Mouse (Mus musculus) hindbrain, postnatal 0 days (tissue): ENCODE data around the gene Megf8. TPM values are rescaled to one million over a fixed set of nuclear protein-coding genes. Genes with fewer than 3 reads are reported as not detected.
A peak's percentile ranks its signal among the peaks of the same experiment; 100 is the strongest.

Source experiments
- ATAC-seq: fragments of 200-750 bp; cut with Nextera tagmentation; 2 replicates; pipeline ENCODE4 v1.8.0; 2017; ENCODE audit warnings: mild to moderate bottlenecking, moderate TSS enrichment, moderate library complexity
- DNase-seq: peaks from one replicate; pipeline ENCODE4 v3.0.0-alpha.2; 2015; ENCODE audit warnings: low spot score
- H3K27ac ChIP-seq: fragments of 300-500 bp; sonication (generic); 2 replicates; pipeline ENCODE4 v1.5.1; 2014; ENCODE audit warnings: mild to moderate bottlenecking
- H3K27me3 ChIP-seq: fragments of 300-500 bp; sonication (generic); 2 replicates; pipeline ENCODE4 v1.6.1; 2014; ENCODE audit warnings: low read length, mixed read lengths; ENCODE audit not compliant: insufficient read depth
- H3K36me3 ChIP-seq: fragments of 300-500 bp; sonication (generic); 2 replicates; pipeline ENCODE4 v1.6.1; 2014; ENCODE audit warnings: low read length, mixed read lengths; ENCODE audit not compliant: insufficient read depth
- H3K4me1 ChIP-seq: fragments of 300-500 bp; sonication (generic); 2 replicates; pipeline ENCODE4 v1.6.1; 2014; ENCODE audit warnings: antibody characterized with exemption, low read length, mixed read lengths; ENCODE audit not compliant: insufficient read depth
- H3K4me2 ChIP-seq: fragments of 300-500 bp; sonication (generic); 2 replicates; pipeline ENCODE4 v1.6.1; 2014; ENCODE audit warnings: low read depth, mild to moderate bottlenecking, low read length, moderate library complexity, mixed read lengths
- H3K4me3 ChIP-seq: fragments of 300-500 bp; sonication (generic); 2 replicates; pipeline ENCODE4 v1.5.1; 2014; ENCODE audit warnings: low read length
- H3K9ac ChIP-seq: fragments of 300-500 bp; sonication (generic); replicated peaks from 2 replicates; pipeline ENCODE4 v1.6.1; 2014; ENCODE audit warnings: mild to moderate bottlenecking, low read length, moderate library complexity, mixed read lengths
- H3K9me3 ChIP-seq: fragments of 300-500 bp; sonication (generic); 2 replicates; pipeline ENCODE4 v1.6.1; 2016; ENCODE audit warnings: low read length, mixed read lengths
- CTCF ChIP-seq: IDR thresholded peaks from 2 replicates; pipeline ENCODE4 v1.5.1; 2016; ENCODE audit warnings: antibody characterized with exemption, control low read depth, low read depth
- WGBS: fragments of 180-500 bp; shearing (Covaris S2); extraction: QIAGEN DNeasy Blood & Tissue Kit; methylation state at CpG from one replicate; pipeline ENCODE4 v1.1.7; 2014; 5-methylcytosine and 5-hydroxymethylcytosine counted together
- polyA plus RNA-seq: library from polyadenylated mRNA; unstranded; fragments of >200 nt; fragmentation: Nextera tagmentation; extraction: Ambion mirVana; gene quantifications from 2 replicates; pipeline ENCODE4 v1.2.1, GENCODE M21; 2015
- total RNA-seq: library from RNA; depleted of rRNA; stranded (reverse); fragments of >200 nt; gene quantifications from 2 replicates; pipeline ENCODE4 v1.2.3, GENCODE M21; 2014

Megf8 gene
- total and polyA plus RNA-seq, 2 experiments from 2014 or later, result 14.8 to 105 TPM

- no peak overlapping the region for H3K9ac ChIP-seq
- peak; percentile 42; the same call in 1 of the 2 replicates for TF ChIP-seq CTCF
- no peak overlapping the region for H3K4me3 ChIP-seq
- H3K4me2 ChIP-seq, result no peak overlapping the region
- DNase-seq (no peak), ATAC-seq (no peak)
- no peaks in the 10 kb centered on the region for H3K27me3 ChIP-seq
- peaks cover 2% of the 10 kb centered on the region; the same call in 1 of the 2 replicates for H3K4me1 ChIP-seq
- no peak overlapping the region for H3K27ac ChIP-seq
- H3K36me3 ChIP-seq, result peaks cover 87% of the 10 kb centered on the region
- WGBS, result 90% methylated on average over 3 of the region's 3 CpGs
- no peaks in the 10 kb centered on the region for H3K9me3 ChIP-seq
These were observed 27.0 kb upstream of the Megf8 start for GRCm38 (mm10) chr7:25289925-25290324.

DNA sequence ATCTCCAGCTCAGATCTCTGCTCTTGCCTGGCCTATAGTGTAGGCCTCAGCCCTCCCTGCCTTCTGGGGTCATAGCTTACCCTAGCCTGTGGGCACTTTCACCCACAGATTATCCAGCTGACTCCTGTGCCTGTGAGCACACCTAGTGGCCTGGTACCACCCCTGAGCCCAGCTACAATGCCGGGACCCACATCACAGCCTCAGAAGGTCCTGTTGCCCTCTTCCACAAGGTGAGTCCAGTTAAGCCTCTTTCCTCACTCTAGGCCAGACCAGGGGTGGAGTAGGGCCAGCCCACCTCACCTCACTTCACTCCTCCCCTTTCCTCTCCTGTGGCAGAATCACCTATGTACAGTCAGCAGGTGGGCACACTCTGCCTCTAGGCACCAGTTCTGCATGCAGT, 26.5 kb upstream of the Megf8 start:
- no peaks in the 10 kb centered on the region for H3K4me1 ChIP-seq
- H3K4me2 ChIP-seq, result no peak overlapping the region
- DNase-seq (no peak), ATAC-seq (no peak)
- peaks cover 91% of the 10 kb centered on the region for H3K36me3 ChIP-seq
- no peaks in the 10 kb centered on the region for H3K27me3 ChIP-seq
- WGBS, result 95% methylated on average over 1 of the region's 1 CpGs
- no peak overlapping the region for H3K9ac ChIP-seq
- no peaks in the 10 kb centered on the region for H3K9me3 ChIP-seq
- no peak overlapping the region for H3K27ac ChIP-seq
- TF ChIP-seq CTCF, result no peak
- no peak overlapping the region for H3K4me3 ChIP-seq

DNA sequence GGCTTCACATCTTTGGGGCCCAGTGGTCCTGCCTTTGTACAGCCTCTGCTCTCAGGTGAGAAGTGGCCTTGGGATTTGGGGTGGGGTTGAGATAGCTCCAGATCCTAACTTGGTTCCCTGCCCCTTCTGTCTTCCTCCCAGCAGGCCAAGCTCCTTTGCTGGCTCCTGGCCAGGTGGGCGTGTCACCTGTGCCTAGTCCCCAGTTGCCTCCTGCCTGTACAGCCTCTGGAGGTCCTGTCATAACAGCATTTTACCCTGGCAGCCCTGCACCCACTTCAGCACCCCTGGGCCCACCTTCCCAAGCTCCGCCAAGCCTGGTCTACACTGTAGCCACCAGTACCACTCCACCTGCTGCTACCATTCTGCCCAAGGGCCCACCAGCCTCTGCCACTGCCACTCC, 26.1 kb upstream of the Megf8 start:
- Histone ChIP-seq H3K9ac (no peak overlapping the region), H3K4me2 (no peak overlapping the region), H3K27me3 (no peaks in the 10 kb centered on the region), H3K36me3 (peaks cover 86% of the 10 kb centered on the region), H3K27ac (no peak overlapping the region), H3K4me3 (no peak overlapping the region), H3K9me3 (no peaks in the 10 kb centered on the region), H3K4me1 (peaks cover 2% of the 10 kb centered on the region; the same call in 1 of the 2 replicates)
- ATAC-seq (no peak), DNase-seq (peak; percentile 26)
- TF ChIP-seq CTCF, result no peak
- 74% methylated on average over 2 of the region's 2 CpGs for WGBS

DNA sequence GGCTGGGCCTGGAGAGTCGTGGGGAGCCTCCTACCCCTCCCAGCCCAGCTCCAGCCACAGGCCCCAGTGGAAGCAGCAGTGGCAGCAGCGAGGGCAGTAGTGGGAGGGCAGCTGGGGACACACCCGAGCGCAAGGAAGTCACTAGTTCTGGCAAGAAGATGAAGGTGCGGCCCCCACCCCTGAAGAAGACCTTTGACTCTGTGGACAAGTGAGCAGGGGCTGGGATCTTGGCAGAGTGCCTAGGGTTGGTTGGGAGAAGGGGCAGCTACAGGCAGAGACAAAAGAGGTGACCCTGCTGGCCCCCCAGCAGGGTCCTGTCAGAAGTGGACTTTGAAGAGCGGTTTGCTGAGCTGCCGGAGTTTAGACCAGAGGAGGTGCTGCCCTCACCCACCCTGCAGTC, 24.9 kb upstream of the Megf8 start:
- ATAC-seq (no peak), DNase-seq (no peak)
- Histone ChIP-seq H3K36me3 (peaks cover 74% of the 10 kb centered on the region), H3K4me3 (no peak overlapping the region), H3K27ac (no peak overlapping the region), H3K4me2 (no peak overlapping the region), H3K9ac (no peak overlapping the region), H3K4me1 (peaks cover 11% of the 10 kb centered on the region; the same call in 1 of the 2 replicates), H3K27me3 (no peaks in the 10 kb centered on the region), H3K9me3 (no peaks in the 10 kb centered on the region)
- no peak for TF ChIP-seq CTCF
- 42% methylated on average over 7 of the region's 7 CpGs for WGBS

DNA sequence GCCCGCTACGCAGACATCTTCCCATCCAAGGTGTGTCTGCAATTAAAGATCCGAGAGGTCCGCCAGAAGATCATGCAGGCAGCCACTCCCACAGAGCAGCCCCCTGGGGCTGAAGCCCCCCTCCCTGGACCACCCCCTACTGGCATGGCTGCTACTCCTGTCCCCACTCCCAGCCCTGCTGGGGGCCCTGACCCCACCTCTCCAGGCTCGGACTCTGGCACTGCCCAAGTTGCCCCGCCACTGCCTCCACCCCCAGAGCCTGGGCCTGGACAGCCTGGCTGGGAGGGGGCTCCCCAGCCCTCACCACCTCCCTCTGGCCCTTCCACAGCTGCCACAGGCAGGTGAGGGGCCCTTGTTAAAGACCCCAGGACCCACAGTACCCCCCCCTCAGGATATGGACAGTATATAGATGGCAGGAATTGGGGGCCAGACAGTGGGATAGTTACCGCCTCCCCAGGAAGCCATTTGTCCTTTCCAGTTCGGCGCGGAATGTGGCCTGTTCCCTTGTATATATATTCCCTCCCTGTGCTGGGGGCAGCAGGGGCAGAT, 23.7 kb upstream of the Megf8 start:
- 69% methylated on average over 10 of the region's 10 CpGs for WGBS
- DNase-seq (no peak), ATAC-seq (no peak)
- no peaks in the 10 kb centered on the region for H3K27me3 ChIP-seq
- no peak overlapping the region for H3K4me2 ChIP-seq
- no peak overlapping the region for H3K9ac ChIP-seq
- H3K4me1 ChIP-seq, result peaks cover 11% of the 10 kb centered on the region; the same call in 1 of the 2 replicates
- peaks cover 63% of the 10 kb centered on the region for H3K36me3 ChIP-seq
- H3K27ac ChIP-seq, result 0 out of 2 replicates have a peak overlapping the region, but pooled peaks have one; percentile 4
- TF ChIP-seq CTCF, result no peak
- no peak overlapping the region for H3K4me3 ChIP-seq
- no peaks in the 10 kb centered on the region for H3K9me3 ChIP-seq

DNA sequence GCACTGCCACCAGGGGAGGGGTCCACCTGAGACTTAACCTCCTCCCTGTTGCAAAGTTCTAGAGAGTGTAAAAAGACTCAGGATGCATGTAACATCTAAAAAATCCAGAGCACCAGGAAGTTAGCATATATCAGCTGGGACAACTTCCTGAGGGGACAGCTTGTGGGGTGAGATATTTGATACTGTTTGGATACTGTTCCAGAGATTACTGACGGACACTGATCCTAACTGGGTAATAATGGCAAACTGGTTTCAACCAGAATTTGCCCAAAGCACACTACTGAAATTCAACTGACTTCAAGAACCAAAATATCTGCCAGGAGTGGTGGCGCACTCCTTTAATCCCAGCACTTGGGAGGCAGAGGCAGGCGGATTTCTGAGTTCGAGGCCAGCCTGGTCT, 22.5 kb upstream of the Megf8 start:
- Histone ChIP-seq H3K4me2 (no peak overlapping the region), H3K4me1 (peaks cover 11% of the 10 kb centered on the region; the same call in 1 of the 2 replicates), H3K36me3 (peaks cover 51% of the 10 kb centered on the region), H3K4me3 (no peak overlapping the region), H3K9me3 (no peaks in the 10 kb centered on the region), H3K27ac (no peak overlapping the region), H3K27me3 (no peaks in the 10 kb centered on the region), H3K9ac (no peak overlapping the region)
- no peak for TF ChIP-seq CTCF
- DNase-seq (no peak), ATAC-seq (no peak)
- 89% methylated on average over 4 of the region's 4 CpGs for WGBS

GRCm38 (mm10) chr7:25294960-25295722, 21.8 kb upstream of the Megf8 start:
- 88% methylated on average over 12 of the region's 12 CpGs for WGBS

More at GRCm38 (mm10) chr7:25294960-25295722, 21.8 kb upstream of the Megf8 start:
- ATAC-seq (no peak), DNase-seq (no peak)
- no peak for TF ChIP-seq CTCF
- no peaks in the 10 kb centered on the region for H3K27me3 ChIP-seq
- H3K4me3 ChIP-seq, result no peak overlapping the region
- H3K9me3 ChIP-seq, result no peaks in the 10 kb centered on the region
- no peak overlapping the region for H3K9ac ChIP-seq
- peaks cover 11% of the 10 kb centered on the region; the same call in 1 of the 2 replicates for H3K4me1 ChIP-seq
- H3K36me3 ChIP-seq, result peaks cover 45% of the 10 kb centered on the region
- no peak overlapping the region for H3K4me2 ChIP-seq
- no peak overlapping the region for H3K27ac ChIP-seq
